Comparison of ENCODE assay signal across 7 mouse cellular contexts in genomic region chr16:11134348-11135344, GRCm38 (mm10). TPM values are rescaled to one million over a fixed set of nuclear protein-coding genes. Genes with fewer than 3 reads are reported as not detected.
DNase-seq lines count a peak whose midpoint lies in the region; ATAC-seq and TF ChIP-seq lines count a peak whose summit lies in the region.

Txndc11 (minus strand) TSS chr16:11134650.

- DNase-seq in adrenal gland, postnatal 10 days: peak; percentile 100
- peak; percentile 99 for DNase-seq in embryonic facial prominence, embryonic 10.5 days (ENCODE audit: low spot score)
- peak; percentile 79 for DNase-seq in gonadal fat pad, adult 2 months (ENCODE audit: low read depth)
- peak; percentile 99 for DNase-seq in left cerebral cortex, postnatal 4 days

- H3K27me3 ChIP-seq in embryonic facial prominence, embryonic 10.5 days (replicated peaks; ENCODE audit: low read depth, poor library complexity, severe bottlenecking): no peaks in the 10 kb centered on the region
- no peaks in the 10 kb centered on the region for H3K27me3 ChIP-seq in intestine, postnatal 0 days (replicated peaks; ENCODE audit: control insufficient read depth, insufficient read depth, low read length)
- no peaks in the 10 kb centered on the region for H3K27me3 ChIP-seq in midbrain, embryonic 12.5 days
- no peaks in the 10 kb centered on the region for H3K27me3 ChIP-seq in small intestine, adult 2 months (ENCODE audit: control insufficient read depth, insufficient read depth, low read length)

- no peak for TF ChIP-seq CTCF in intestine, postnatal 0 days (IDR thresholded peaks at IDR 0.05; ENCODE audit: low read depth)
- TF ChIP-seq CTCF in small intestine, adult 2 months (IDR thresholded peaks at IDR 0.05; ENCODE audit: extremely low read depth, insufficient read length, insufficient replicate concordance, low read depth, low read length): no peak

- H3K9me3 ChIP-seq in embryonic facial prominence, embryonic 10.5 days: no peaks in the 10 kb centered on the region
- H3K9me3 ChIP-seq in intestine, postnatal 0 days (ENCODE audit: control insufficient read depth): no peaks in the 10 kb centered on the region
- no peaks in the 10 kb centered on the region for H3K9me3 ChIP-seq in midbrain, embryonic 12.5 days

- intact Hi-C loops in left cerebral cortex, postnatal 4 days (cut with DNase I): no loop called here

- H3K27ac ChIP-seq in embryonic facial prominence, embryonic 10.5 days (replicated peaks): peak within 1 kb of the TSS; percentile 92
- H3K27ac ChIP-seq in intestine, postnatal 0 days (ENCODE audit: low read depth, low read length): peak within 1 kb of the TSS; percentile 97
- peak within 1 kb of the TSS; percentile 80 for H3K27ac ChIP-seq in midbrain, embryonic 12.5 days (replicated peaks)
- peak within 1 kb of the TSS; percentile 97 for H3K27ac ChIP-seq in small intestine, adult 2 months (ENCODE audit: insufficient read depth, low read depth, low read length)

- peak; percentile 84 for TF ChIP-seq POLR2A in small intestine, adult 2 months (IDR thresholded peaks at IDR 0.05; ENCODE audit: low read depth, low read length)

- peaks cover 27% of the 10 kb centered on the region for H3K4me1 ChIP-seq in embryonic facial prominence, embryonic 10.5 days
- no peaks in the 10 kb centered on the region for H3K4me1 ChIP-seq in intestine, postnatal 0 days (replicated peaks; ENCODE audit: control insufficient read depth, insufficient read depth, low read length)
- H3K4me1 ChIP-seq in midbrain, embryonic 12.5 days: peaks cover 23% of the 10 kb centered on the region
- H3K4me1 ChIP-seq in small intestine, adult 2 months (ENCODE audit: control insufficient read depth, insufficient read depth, insufficient read length, low read length): 0 out of 2 replicates have a peak, but pooled peaks cover 2% of the 10 kb centered on the region

- peak within 1 kb of the TSS; percentile 94 for H3K9ac ChIP-seq in intestine, postnatal 0 days (ENCODE audit: low read depth, low read length)
- H3K9ac ChIP-seq in midbrain, embryonic 12.5 days (replicated peaks): peak within 1 kb of the TSS; percentile 92

- WGBS in embryonic facial prominence, embryonic 10.5 days: under 1% methylated on average over 80 of the region's 80 CpGs
- under 1% methylated on average over 64 of the region's 80 CpGs for WGBS in intestine, postnatal 0 days
- under 1% methylated on average over 52 of the region's 80 CpGs for WGBS in midbrain, embryonic 12.5 days
- WGBS in small intestine, adult 2 months: under 1% methylated on average over 80 of the region's 80 CpGs

- H3K4me2 ChIP-seq in intestine, postnatal 0 days (replicated peaks; ENCODE audit: low read depth): peak within 1 kb of the TSS; percentile 66
- H3K4me2 ChIP-seq in midbrain, embryonic 12.5 days (replicated peaks): peak within 1 kb of the TSS; percentile 69

- H3K4me3 ChIP-seq in embryonic facial prominence, embryonic 10.5 days: peak within 1 kb of the TSS; percentile 83
- peak within 1 kb of the TSS; percentile 80 for H3K4me3 ChIP-seq in intestine, postnatal 0 days (ENCODE audit: low read depth, low read length)
- H3K4me3 ChIP-seq in midbrain, embryonic 12.5 days: peak within 1 kb of the TSS; percentile 90
- H3K4me3 ChIP-seq in small intestine, adult 2 months (ENCODE audit: low read depth, low read length): peak within 1 kb of the TSS; percentile 81

- ATAC-seq in intestine, postnatal 0 days: peak; percentile 99
- ATAC-seq in midbrain, embryonic 12.5 days (ENCODE audit: low FRiP score, low read depth): peak; percentile 99

- peaks cover 44% of the 10 kb centered on the region for H3K36me3 ChIP-seq in embryonic facial prominence, embryonic 10.5 days (replicated peaks)
- H3K36me3 ChIP-seq in intestine, postnatal 0 days (ENCODE audit: control insufficient read depth, insufficient read depth): peaks cover 28% of the 10 kb centered on the region
- H3K36me3 ChIP-seq in midbrain, embryonic 12.5 days: peaks cover 18% of the 10 kb centered on the region
- peaks cover 24% of the 10 kb centered on the region for H3K36me3 ChIP-seq in small intestine, adult 2 months (ENCODE audit: control insufficient read depth, insufficient read depth, low read length)

RNA-seq across cellular contexts. Expression of gene Txndc11, which starts in this region (rescaled TPM):
- 10 to 100 TPM; 36.8 to 36.9 TPM for total RNA-seq in adrenal gland, postnatal 10 days (2021)
- 27.9 and 28.7 TPM in 2 replicates for polyA plus RNA-seq in embryonic facial prominence, embryonic 10.5 days (2016; fragmentation: Nextera tagmentation; extraction: Ambion mirVana)
- 36.4 and 39.1 TPM in 2 replicates for polyA plus RNA-seq in gonadal fat pad, adult 2 months (2012; rRNA removed)
- polyA plus RNA-seq in intestine, postnatal 0 days (2015; fragmentation: Nextera tagmentation; extraction: Ambion mirVana): 26.8 and 27.7 TPM in 2 replicates
- total RNA-seq in left cerebral cortex, postnatal 4 days (2021): 10 to 100 TPM; 39.4 to 39.7 TPM
- polyA plus RNA-seq in midbrain, embryonic 12.5 days (2016; fragmentation: Nextera tagmentation; extraction: Ambion mirVana): 30.5 and 31.5 TPM in 2 replicates
- 29.7 and 39.1 TPM in 2 replicates for polyA plus RNA-seq in small intestine, adult 2 months (2012; rRNA removed)

Comparison
In these comparisons a context has a peak if more than half of its experiments do, and no peak if none do; other contexts are left out.
1. Peak in every context shown above with its lines: DNase-seq, ATAC-seq, H3K4me3 ChIP-seq and H3K27ac ChIP-seq.